Mouse (Mus musculus) kidney, adult 2 months (tissue): ENCODE data around the gene Kcnk6. TPM values are rescaled to one million over a fixed set of nuclear protein-coding genes. Genes with fewer than 3 reads are reported as not detected.

Source experiments
- DNase-seq: peaks from one replicate; pipeline ENCODE4 v3.0.0; 2021
- H3K27ac ChIP-seq: fragments of 200-500 bp; 2 replicates; pipeline ENCODE4 v1.5.1; 2012; ENCODE audit warnings: low read depth, low read length, control low read depth, inconsistent platforms; ENCODE audit not compliant: insufficient read depth
- H3K27me3 ChIP-seq: fragments of 200-500 bp; replicated peaks from 2 replicates; pipeline ENCODE4 v1.6.1; 2012; ENCODE audit warnings: mild to moderate bottlenecking, moderate library complexity, low read length, inconsistent platforms; ENCODE audit not compliant: control insufficient read depth, insufficient read depth
- H3K36me3 ChIP-seq: fragments of 200-500 bp; 2 replicates; pipeline ENCODE4 v1.6.1; 2012; ENCODE audit warnings: mild to moderate bottlenecking, moderate library complexity, low read length, inconsistent platforms; ENCODE audit not compliant: control insufficient read depth, insufficient read depth
- H3K4me1 ChIP-seq: fragments of 200-500 bp; 2 replicates; pipeline ENCODE4 v1.6.1; 2011; ENCODE audit warnings: low read length; ENCODE audit not compliant: control insufficient read depth, insufficient read depth
- H3K4me3 ChIP-seq: fragments of 200-500 bp; 2 replicates; pipeline ENCODE4 v1.5.1; 2011; ENCODE audit warnings: mild to moderate bottlenecking, low read depth, low read length, control low read depth; ENCODE audit not compliant: insufficient read depth
- CTCF ChIP-seq: fragments of 200-500 bp; conservative IDR thresholded peaks from 2 replicates; pipeline ENCODE4 v1.5.1; 2011; ENCODE audit warnings: low read depth, mild to moderate bottlenecking, control low read depth, low read length, moderate library complexity, mixed read lengths; ENCODE audit not compliant: insufficient read depth, insufficient read length
- POLR2A ChIP-seq: fragments of 200-500 bp; IDR thresholded peaks from one replicate; pipeline ENCODE4 v1.6.1; 2011; ENCODE audit warnings: low read depth, low read length, control low read depth
- WGBS: fragments of 180-500 bp; shearing (Covaris S2); methylation state at CpG from one replicate; pipeline ENCODE4 v1.1.7; 2018; 5-methylcytosine and 5-hydroxymethylcytosine counted together
- polyA plus RNA-seq: library from polyadenylated mRNA; depleted of rRNA; stranded (reverse); fragments of >200 nt; gene quantifications from 2 replicates; pipeline ENCODE4 v1.2.3, GENCODE M21; 2012

Gene Kcnk6
- polyA plus RNA-seq, 1 experiment = 5.6 TPM

DNA sequence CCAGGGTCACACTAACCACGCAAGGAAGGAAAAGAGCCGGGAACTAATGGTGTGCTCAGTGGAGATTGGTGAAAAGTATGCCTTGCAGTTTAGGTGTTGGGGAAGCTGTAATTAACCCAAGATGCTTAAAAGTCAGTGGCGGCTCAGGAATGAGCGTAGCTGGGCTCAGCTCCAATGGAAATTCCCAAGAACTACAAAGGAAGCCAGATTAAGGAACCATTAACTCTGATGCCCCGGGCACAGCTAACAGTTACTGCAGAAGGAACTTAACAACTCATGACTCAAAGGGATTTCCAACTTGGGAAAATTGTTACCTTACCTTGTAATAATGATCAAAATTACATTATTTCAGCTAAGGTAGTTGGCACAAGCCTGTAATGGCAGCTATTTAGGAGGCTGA, 44.4 kb upstream of the Kcnk6 start:
- peaks cover 32% of the 10 kb centered on the region for H3K4me1 ChIP-seq
- TF ChIP-seq CTCF (no peak), POLR2A (no peak)
- H3K27ac ChIP-seq = peak overlapping the region; percentile 75
- H3K27me3 ChIP-seq = no peaks in the 10 kb centered on the region
- DNase-seq = peak; percentile 92
- H3K36me3 ChIP-seq = no peaks in the 10 kb centered on the region
- WGBS = 10% methylated on average over 5 of the region's 5 CpGs
- no peak overlapping the region for H3K4me3 ChIP-seq

- Histone ChIP-seq H3K27me3 (no peaks in the 10 kb centered on the region), H3K36me3 (no peaks in the 10 kb centered on the region), H3K4me3 (no peak overlapping the region), H3K27ac (peak overlapping the region; percentile 66), H3K4me1 (peaks cover 33% of the 10 kb centered on the region)
- no peak for TF ChIP-seq POLR2A
- DNase-seq = peak; percentile 70
- 38% methylated on average over 8 of the region's 8 CpGs for WGBS
Observed at GRCm38 (mm10) chr7:29271687-29272465, 39.6 kb upstream of the Kcnk6 start.

- Histone ChIP-seq H3K4me3 (no peak overlapping the region), H3K27ac (peak overlapping the region; percentile 41; the same call in 1 of the 2 replicates), H3K4me1 (peaks cover 34% of the 10 kb centered on the region), H3K36me3 (no peaks in the 10 kb centered on the region), H3K27me3 (no peaks in the 10 kb centered on the region)
- no peak for DNase-seq
- no peak for TF ChIP-seq POLR2A
- no peak for TF ChIP-seq CTCF
- 80% methylated on average over 4 of the region's 4 CpGs for WGBS
Observed at GRCm38 (mm10) chr7:29270445-29270844, 38.1 kb upstream of the Kcnk6 start.

DNA sequence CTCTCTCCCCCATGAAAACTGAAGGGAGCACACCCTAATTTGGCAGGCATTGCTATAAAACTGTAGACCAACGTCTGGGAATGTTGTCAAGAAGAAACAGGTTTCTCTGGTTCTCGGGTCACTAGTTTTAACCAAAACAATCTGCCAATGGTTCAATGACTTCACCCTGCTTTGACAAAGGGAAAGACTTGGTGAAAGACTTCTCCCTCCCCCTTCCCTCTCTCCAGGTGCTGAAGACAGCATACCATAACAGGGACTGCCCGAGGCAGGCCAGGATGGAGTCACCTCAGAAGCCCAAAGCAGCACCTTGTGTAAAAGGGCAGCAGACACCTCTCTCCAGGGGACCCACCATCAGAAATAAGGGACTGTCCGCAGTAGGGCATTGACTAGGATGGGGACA, 34.6 kb upstream of the Kcnk6 start:
- no peaks in the 10 kb centered on the region for H3K27me3 ChIP-seq
- no peaks in the 10 kb centered on the region for H3K36me3 ChIP-seq
- 38% methylated on average over 4 of the region's 4 CpGs for WGBS
- DNase-seq = peak; percentile 91
- TF ChIP-seq CTCF (no peak), POLR2A (no peak)
- no peak overlapping the region for H3K4me3 ChIP-seq
- peak overlapping the region; percentile 40; the same call in 1 of the 2 replicates for H3K27ac ChIP-seq
- peaks cover 56% of the 10 kb centered on the region for H3K4me1 ChIP-seq

GRCm38 (mm10) chr7:29265636-29266035, 33.3 kb upstream of the Kcnk6 start:
- 47% methylated on average over 7 of the region's 7 CpGs for WGBS
- Histone ChIP-seq H3K4me3 (no peak overlapping the region), H3K27ac (peak overlapping the region; percentile 72), H3K27me3 (no peaks in the 10 kb centered on the region), H3K36me3 (no peaks in the 10 kb centered on the region), H3K4me1 (peaks cover 50% of the 10 kb centered on the region)
- DNase-seq = peak; percentile 33
- no peak for TF ChIP-seq POLR2A
- no peak for TF ChIP-seq CTCF

DNA sequence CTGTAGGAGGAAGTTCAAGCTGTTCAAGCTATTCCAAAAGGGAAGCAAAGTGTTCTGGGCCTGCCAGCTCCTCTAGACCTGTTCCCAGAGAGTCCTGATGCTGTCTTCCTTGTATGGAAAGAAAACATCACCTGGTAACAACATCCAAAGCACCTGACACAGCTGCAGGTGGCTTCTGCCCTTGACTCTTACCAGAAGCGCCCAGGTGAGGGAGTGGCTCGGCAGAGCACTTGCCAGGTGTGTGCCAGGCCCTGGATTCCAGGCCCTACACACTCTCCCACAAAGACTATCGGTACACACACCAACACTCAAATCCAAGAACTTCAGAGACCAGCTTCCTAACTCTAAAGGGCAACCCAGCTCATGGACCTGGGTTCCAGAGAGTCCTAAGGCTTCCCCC, 31.5 kb upstream of the Kcnk6 start:
- H3K4me1 ChIP-seq = peaks cover 44% of the 10 kb centered on the region
- H3K4me3 ChIP-seq = no peak overlapping the region
- H3K27me3 ChIP-seq = no peaks in the 10 kb centered on the region
- DNase-seq = peak; percentile 26
- peak overlapping the region; percentile 69; the same call in 1 of the 2 replicates for H3K27ac ChIP-seq
- no peaks in the 10 kb centered on the region for H3K36me3 ChIP-seq
- no peak for TF ChIP-seq POLR2A
- no peak for TF ChIP-seq CTCF
- WGBS = 67% methylated on average over 3 of the region's 3 CpGs

GRCm38 (mm10) chr7:29262151-29262550, 29.8 kb upstream of the Kcnk6 start:
- Histone ChIP-seq H3K27me3 (no peaks in the 10 kb centered on the region), H3K27ac (peak overlapping the region; percentile 44; the same call in 1 of the 2 replicates), H3K36me3 (no peaks in the 10 kb centered on the region), H3K4me1 (peaks cover 41% of the 10 kb centered on the region), H3K4me3 (no peak overlapping the region)
- no peak for TF ChIP-seq CTCF
- TF ChIP-seq POLR2A = no peak
- WGBS = 38% methylated on average over 6 of the region's 6 CpGs
- DNase-seq = peak; percentile 84
